Mouse (Mus musculus) layer of hippocampus, postnatal 14 days (tissue): ENCODE measurements around the gene Pars2. TPM values are rescaled to one million over a fixed set of nuclear protein-coding genes. Genes with fewer than 3 reads are reported as not detected.

Experiments
- DNase-seq, 2 experiments: peaks; one replicate each; pipeline ENCODE4 v3.0.0; 2021 to 2022; ENCODE audit warnings: low spot score in 2 of 2, mixed read lengths in 1 of 2
- total RNA-seq, 2 experiments: library from RNA; stranded (reverse); gene quantifications; 2 replicates each; pipeline ENCODE4 v1.2.3; 2021

Pars2 gene
- total RNA-seq, 2 experiments from 2014 or later: 6.8 to 7.3 TPM

DNA sequence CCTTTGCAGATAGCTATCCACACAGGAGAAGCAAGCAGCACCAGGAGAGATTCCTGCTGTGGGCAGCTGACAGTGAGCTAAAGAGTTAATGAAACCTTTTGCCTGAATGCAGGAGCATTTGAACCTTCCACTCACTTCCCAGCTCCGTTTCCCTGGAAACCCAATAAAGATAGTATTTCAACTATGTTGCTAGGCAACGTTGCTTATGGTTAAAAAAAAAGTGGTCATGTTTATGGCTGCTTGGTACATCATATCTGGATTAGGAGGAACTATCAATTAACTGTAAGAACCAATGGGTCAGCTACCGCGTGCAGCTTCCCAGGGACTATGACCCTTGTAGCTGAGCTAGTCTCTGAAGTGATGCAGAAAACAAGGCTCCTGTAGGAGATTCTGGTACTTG, 49.9 kb downstream of the Pars2 start:
- DNase-seq: no peak

- peak in 1 of 2 experiments; percentile 21 for DNase-seq
Observed at GRCm38 (mm10) chr4:106703956-106704355, 53.1 kb downstream of the Pars2 start.

DNA sequence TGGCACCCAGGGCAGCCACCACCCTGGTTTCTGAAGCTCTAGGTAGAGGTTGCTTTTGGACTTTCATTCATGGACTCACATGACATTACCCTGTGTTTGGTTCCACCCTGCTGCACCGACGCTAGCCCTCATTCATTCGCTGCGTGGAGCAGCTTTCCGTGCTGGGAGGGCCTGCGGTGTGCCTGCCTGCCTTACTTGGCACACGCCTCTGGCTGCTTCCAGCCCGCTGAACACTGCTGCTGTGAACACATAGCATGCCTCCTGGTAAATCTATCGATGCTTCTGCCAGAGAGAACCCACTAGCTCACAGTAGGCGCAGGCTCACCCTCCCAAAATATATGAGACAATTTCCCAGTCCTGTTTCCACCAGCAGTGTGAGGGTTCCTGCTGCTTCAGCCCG, 53.5 kb downstream of the Pars2 start:
- DNase-seq: peak; percentile 63 to 74

Other genes starting within 250 kb of the Pars2 start
- gene Pcsk9, start 186.7 kb upstream of the Pars2 start, total RNA-seq: under 1 TPM; 0.45 to 0.53 TPM
- under 1 TPM in 1 of 2 experiments, not detected in 1; 0.17 TPM for gene Bsnd, start 158.8 kb upstream of the Pars2 start, total RNA-seq
- gene Dhcr24, start 90.0 kb upstream of the Pars2 start, total RNA-seq: 100 to 1,000 TPM in 1 of 2 experiments, 10 to 100 TPM in 1; 93.8 to 106 TPM
- not detected for gene Lexm, start 33.8 kb upstream of the Pars2 start, total RNA-seq
- under 1 TPM; 0.91 to 0.94 TPM for gene Ttc22, start 28.6 kb upstream of the Pars2 start, total RNA-seq
- gene Ttc4, start 27.9 kb downstream of the Pars2 start, total RNA-seq: 10 to 100 TPM; 38.7 to 41.3 TPM
- gene Mroh7, start 79.9 kb downstream of the Pars2 start, total RNA-seq: 1 to 10 TPM; 1.5 to 2.1 TPM
- not detected for gene Fam151a, start 82.8 kb downstream of the Pars2 start, total RNA-seq
- gene Acot11, start 153.9 kb downstream of the Pars2 start, total RNA-seq: 10 to 100 TPM; 43.7 to 53.3 TPM